Mouse (Mus musculus) liver, adult 2 months (tissue): ENCODE measurements around the gene Capza1. TPM values are rescaled to one million over a fixed set of nuclear protein-coding genes. Genes with fewer than 3 reads are reported as not detected.

Experiments
- DNase-seq: peaks from one replicate; pipeline ENCODE4 v3.0.0-alpha.2; 2011; ENCODE audit warnings: low read depth, low spot score; ENCODE audit errors: extremely low read depth
- H3K27ac ChIP-seq: fragments of 200-500 bp; replicated peaks from 2 replicates; pipeline ENCODE4 v1.5.1; 2012; ENCODE audit warnings: low read depth, mild to moderate bottlenecking, control low read depth, inconsistent platforms, low read length; ENCODE audit not compliant: insufficient read depth
- H3K27me3 ChIP-seq: fragments of 200-500 bp; 2 replicates; pipeline ENCODE4 v1.6.1; 2012; ENCODE audit warnings: mild to moderate bottlenecking, moderate library complexity, low read length, inconsistent platforms; ENCODE audit not compliant: control insufficient read depth, insufficient read depth
- H3K36me3 ChIP-seq: fragments of 200-500 bp; 2 replicates; pipeline ENCODE4 v1.6.1; 2012; ENCODE audit warnings: low read length, inconsistent platforms; ENCODE audit not compliant: control insufficient read depth, insufficient read depth
- H3K4me1 ChIP-seq: fragments of 200-500 bp; 2 replicates; pipeline ENCODE4 v1.6.1; 2011; ENCODE audit warnings: low read length; ENCODE audit not compliant: control insufficient read depth, insufficient read depth
- H3K4me3 ChIP-seq: fragments of 200-500 bp; 2 replicates; pipeline ENCODE4 v1.5.1; 2011; ENCODE audit warnings: low read depth, mild to moderate bottlenecking, control low read depth, low read length, moderate library complexity; ENCODE audit not compliant: insufficient read depth
- H3K79me2 ChIP-seq: fragments of 200-500 bp; 2 replicates; pipeline ENCODE4 v1.6.1; 2012; ENCODE audit warnings: inconsistent platforms, mild to moderate bottlenecking, low read length, moderate library complexity; ENCODE audit not compliant: control insufficient read depth, insufficient read depth
- H3K9ac ChIP-seq: fragments of 200-500 bp; 2 replicates; pipeline ENCODE4 v1.6.1; 2012; ENCODE audit warnings: low read depth, mild to moderate bottlenecking, control low read depth, inconsistent platforms, low read length
- CTCF ChIP-seq: fragments of 200-500 bp; IDR thresholded peaks from 2 replicates; pipeline ENCODE4 v1.5.1; 2011; ENCODE audit warnings: low read depth, low read length, control low read depth
- POLR2A ChIP-seq: fragments of 200-500 bp; IDR thresholded peaks from 2 replicates; pipeline ENCODE4 v1.6.1; 2011; ENCODE audit warnings: low read length, control low read depth; ENCODE audit not compliant: insufficient read depth; ENCODE audit errors: extremely low read depth
- WGBS: fragments of 180-500 bp; shearing (Covaris S2); methylation state at CpG from one replicate; pipeline ENCODE4 v1.1.7; 2018; 5-methylcytosine and 5-hydroxymethylcytosine counted together
- polyA plus RNA-seq: library from polyadenylated mRNA; depleted of rRNA; stranded (reverse); fragments of >200 nt; gene quantifications from 2 replicates; pipeline ENCODE4 v1.2.3, GENCODE M21; 2012
- total RNA-seq: library from RNA; depleted of rRNA; stranded (reverse); fragments of >200 nt; gene quantifications from 2 replicates; pipeline ENCODE4 v1.2.3, GENCODE M21; 2014

Capza1 gene
- total and polyA plus RNA-seq, 2 experiments = 8.1 to 30.1 TPM

DNA sequence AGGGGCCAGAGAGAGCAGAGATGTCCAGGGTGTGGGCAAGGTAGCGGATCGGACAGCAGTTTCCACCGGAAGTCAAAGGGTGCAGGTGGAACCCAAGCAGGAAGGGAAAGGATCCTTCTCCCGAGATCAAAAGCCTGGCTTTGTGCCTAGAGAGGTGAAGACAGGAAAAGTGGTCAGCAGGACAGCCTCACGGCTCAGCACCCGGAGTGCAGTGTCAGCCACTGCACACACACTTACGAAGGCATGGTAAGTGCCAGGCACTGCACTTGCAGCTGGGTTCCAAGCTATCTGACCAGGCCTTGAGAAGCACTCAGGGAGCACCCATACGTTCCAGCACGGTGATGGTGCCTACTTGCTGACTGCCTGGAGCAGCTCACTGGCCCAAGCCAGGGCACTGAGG is 58.8 kb downstream of the Capza1 start:
- H3K4me1 ChIP-seq = no peaks in the 10 kb centered on the region
- H3K27ac ChIP-seq = no peak overlapping the region
- 81% methylated on average over 9 of the region's 9 CpGs for WGBS
- no peak overlapping the region for H3K4me3 ChIP-seq
- DNase-seq = no peak
- no peaks in the 10 kb centered on the region for H3K27me3 ChIP-seq
- H3K36me3 ChIP-seq = peaks cover 9% of the 10 kb centered on the region
- no peaks in the 10 kb centered on the region for H3K79me2 ChIP-seq
- no peak for TF ChIP-seq POLR2A
- TF ChIP-seq CTCF = no peak
- H3K9ac ChIP-seq = no peak overlapping the region

GRCm38 (mm10) chr3:104804312-104804711 is 60.0 kb downstream of the Capza1 start:
- Histone ChIP-seq H3K4me3 (no peak overlapping the region), H3K27me3 (no peaks in the 10 kb centered on the region), H3K27ac (no peak overlapping the region), H3K36me3 (peaks cover 15% of the 10 kb centered on the region), H3K9ac (no peak overlapping the region), H3K4me1 (no peaks in the 10 kb centered on the region), H3K79me2 (no peaks in the 10 kb centered on the region)
- no peak for DNase-seq
- WGBS = 97% methylated on average over 10 of the region's 10 CpGs
- TF ChIP-seq CTCF = no peak
- TF ChIP-seq POLR2A = no peak

GRCm38 (mm10) chr3:104801481-104801880 is 62.8 kb downstream of the Capza1 start:
- Histone ChIP-seq H3K4me3 (no peak overlapping the region), H3K4me1 (no peaks in the 10 kb centered on the region), H3K27me3 (no peaks in the 10 kb centered on the region), H3K27ac (no peak overlapping the region), H3K36me3 (peaks cover 19% of the 10 kb centered on the region), H3K79me2 (no peaks in the 10 kb centered on the region), H3K9ac (no peak overlapping the region)
- DNase-seq = no peak
- TF ChIP-seq CTCF (no peak), POLR2A (no peak)
- WGBS = 93% methylated on average over 6 of the region's 6 CpGs

- Histone ChIP-seq H3K4me3 (no peak overlapping the region), H3K36me3 (peaks cover 19% of the 10 kb centered on the region), H3K27ac (no peak overlapping the region), H3K79me2 (no peaks in the 10 kb centered on the region), H3K27me3 (no peaks in the 10 kb centered on the region), H3K4me1 (no peaks in the 10 kb centered on the region), H3K9ac (no peak overlapping the region)
- TF ChIP-seq CTCF = no peak
- DNase-seq = no peak
- 95% methylated on average over 11 of the region's 11 CpGs for WGBS
Observed at GRCm38 (mm10) chr3:104800681-104801080, 63.6 kb downstream of the Capza1 start.

- Histone ChIP-seq H3K79me2 (no peaks in the 10 kb centered on the region), H3K4me3 (no peak overlapping the region), H3K4me1 (peaks cover 9% of the 10 kb centered on the region), H3K27ac (no peak overlapping the region), H3K9ac (no peak overlapping the region), H3K36me3 (peaks cover 16% of the 10 kb centered on the region), H3K27me3 (no peaks in the 10 kb centered on the region)
- no peak for DNase-seq
- 68% methylated on average over 15 of the region's 15 CpGs for WGBS
- no peak for TF ChIP-seq POLR2A
Observed at GRCm38 (mm10) chr3:104796430-104797082, 67.7 kb downstream of the Capza1 start.

DNA sequence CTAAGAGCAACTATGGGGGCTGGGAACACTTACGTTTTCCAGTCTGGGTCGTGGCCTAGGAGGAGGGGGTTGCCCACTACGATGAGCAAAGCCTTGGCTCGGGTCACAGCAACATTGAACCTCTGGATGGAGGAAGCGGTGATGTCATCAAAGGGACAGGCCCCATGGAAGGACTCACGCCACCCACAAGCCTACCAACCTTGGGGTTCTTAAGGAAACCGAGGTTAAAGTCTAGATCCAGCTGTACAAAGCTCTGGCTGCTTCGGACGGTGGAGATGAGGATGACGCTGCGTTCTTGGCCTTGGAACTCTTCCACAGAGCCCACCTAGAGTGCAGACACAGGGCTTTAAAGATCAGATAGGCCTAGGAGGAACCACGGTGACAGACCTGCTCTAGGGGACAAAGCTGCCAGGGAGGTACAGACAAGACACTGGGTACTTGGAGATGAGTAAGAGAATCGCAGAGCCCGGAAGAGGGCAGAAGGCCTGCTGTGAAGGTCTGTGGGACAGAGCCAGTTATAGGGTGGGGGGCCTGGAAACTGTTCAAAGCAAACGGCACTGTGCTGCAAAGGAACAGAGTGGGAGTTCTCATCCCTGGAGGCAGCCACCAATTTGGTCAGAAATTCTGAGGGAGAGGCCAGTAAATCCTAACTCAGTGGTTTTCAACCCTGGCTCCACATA is 68.5 kb downstream of the Capza1 start:
- Histone ChIP-seq H3K27ac (no peak overlapping the region), H3K27me3 (no peaks in the 10 kb centered on the region), H3K36me3 (peaks cover 12% of the 10 kb centered on the region; the same call in 1 of the 2 replicates), H3K4me3 (no peak overlapping the region), H3K9ac (no peak overlapping the region), H3K79me2 (no peaks in the 10 kb centered on the region), H3K4me1 (peaks cover 9% of the 10 kb centered on the region)
- 79% methylated on average over 15 of the region's 15 CpGs for WGBS
- DNase-seq = no peak
- TF ChIP-seq POLR2A (no peak), CTCF (no peak)
